Mouse (Mus musculus): ENCODE results near the gene Tulp4. TPM values are rescaled to one million over a fixed set of nuclear protein-coding genes. Genes with fewer than 3 reads are reported as not detected.
"Not testable (repeated sequence)": the region's sequence is repeated elsewhere in the genome, so short reads cannot be mapped to it uniquely, and the experiment has no call there.

Tulp4 gene
- total RNA-seq, 2 experiments from 2014 or later = 0.42 to 12.5 TPM

DNA sequence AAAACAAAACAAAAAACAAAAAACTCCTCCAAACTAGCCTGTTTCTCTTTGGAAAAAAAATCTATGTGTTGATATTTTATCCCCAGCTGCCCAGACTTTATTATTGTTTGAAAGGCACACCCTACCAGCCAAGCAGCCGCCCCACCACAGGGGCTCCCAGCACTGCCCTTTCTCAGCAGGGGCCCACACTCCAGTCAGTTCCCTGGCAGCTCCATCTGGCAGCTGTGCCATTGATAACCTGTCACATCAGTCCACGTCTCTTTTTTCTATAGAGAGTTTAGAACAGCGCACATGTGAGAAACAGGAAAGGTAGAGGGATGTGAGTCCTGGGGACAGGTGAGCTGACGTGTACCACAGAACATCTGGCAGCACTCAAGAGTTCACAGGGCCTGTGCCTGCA lies 73.2 kb downstream of the Tulp4 start:
- ATAC-seq (replicated peaks; ENCODE audit: low FRiP score, poor library complexity, severe bottlenecking) = no peak

DNA sequence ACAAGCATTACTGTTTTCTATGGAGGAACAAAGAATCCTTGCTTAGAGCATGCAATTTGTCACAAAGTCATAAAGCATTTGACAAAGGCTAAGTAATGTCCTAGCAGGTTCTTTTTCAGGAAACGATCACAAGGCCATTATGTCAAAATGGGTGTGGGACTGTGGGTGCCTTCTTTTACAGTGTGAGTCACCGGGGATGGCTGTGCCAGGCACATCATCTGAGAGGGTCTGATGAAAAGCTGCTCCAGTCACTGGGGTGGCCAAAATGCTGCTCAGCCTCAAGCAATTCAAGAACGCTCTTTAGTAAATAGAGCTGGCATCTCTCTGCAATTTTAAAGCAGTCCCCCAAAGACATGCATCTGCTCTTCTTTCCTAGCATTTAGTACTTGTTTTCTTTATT lies 74.2 kb downstream of the Tulp4 start:
- ATAC-seq (replicated peaks; ENCODE audit: low FRiP score, poor library complexity, severe bottlenecking) = no peak

DNA sequence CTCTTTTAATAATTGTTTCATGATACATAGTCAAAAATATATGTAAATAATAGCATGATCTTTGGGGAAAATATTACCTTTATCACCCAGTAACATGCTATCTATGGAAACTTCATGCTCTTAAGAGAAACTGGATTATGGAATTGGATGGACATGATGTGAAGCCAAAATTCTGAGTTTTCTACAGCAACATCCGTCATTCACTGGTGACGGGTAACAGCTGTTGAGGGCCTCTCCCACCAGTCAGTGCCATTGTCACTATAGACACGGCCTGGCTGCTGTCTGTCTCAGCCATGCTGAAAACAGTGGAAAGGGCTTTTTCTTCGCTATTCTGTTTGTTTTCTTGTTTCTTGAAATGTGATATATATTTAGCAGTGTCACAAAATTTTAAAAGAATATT lies 76.5 kb downstream of the Tulp4 start:
- no peak for ATAC-seq (replicated peaks; ENCODE audit: low FRiP score, poor library complexity, severe bottlenecking)

DNA sequence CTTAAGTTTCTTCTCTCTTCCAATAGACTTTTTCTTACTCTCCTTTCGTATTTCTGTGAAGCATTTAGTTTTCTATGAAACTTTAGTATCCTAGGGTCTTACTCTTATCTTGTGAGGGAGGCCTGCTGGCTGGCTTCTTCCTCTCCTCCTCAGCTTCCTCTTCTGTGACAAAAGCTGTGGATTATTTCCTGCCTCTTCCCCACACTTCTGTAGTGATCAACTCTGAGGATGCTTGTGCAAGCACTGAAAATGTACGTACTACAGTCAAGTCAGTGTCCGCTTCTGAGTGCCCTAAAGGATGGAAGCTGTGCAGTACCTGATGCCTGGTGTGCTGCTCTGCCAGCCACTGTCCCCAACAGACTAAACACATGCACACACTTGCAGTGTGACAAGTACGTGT lies 80.4 kb downstream of the Tulp4 start:
- ATAC-seq (replicated peaks; ENCODE audit: low FRiP score, poor library complexity, severe bottlenecking) = no peak

DNA sequence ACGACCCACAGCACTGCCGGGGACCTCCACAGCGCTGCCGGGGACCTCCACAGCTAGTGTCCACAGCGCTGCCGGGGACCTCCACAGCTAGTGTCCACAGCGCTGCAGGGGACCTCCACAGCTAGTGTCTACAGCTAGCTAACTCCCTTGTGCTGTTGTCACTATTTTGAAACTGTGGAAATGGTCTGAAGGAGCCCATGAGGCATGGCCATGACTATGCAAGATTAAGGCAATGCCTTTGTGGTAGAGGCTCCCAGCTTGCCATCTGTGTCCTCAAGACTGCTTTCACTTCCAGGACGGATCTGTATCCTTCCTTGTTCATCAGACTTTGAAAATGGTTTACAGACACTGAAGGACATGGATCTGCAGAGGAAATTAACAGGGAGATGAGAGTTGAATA lies 80.9 kb downstream of the Tulp4 start:
- no peak for ATAC-seq (replicated peaks; ENCODE audit: low FRiP score, poor library complexity, severe bottlenecking)

DNA sequence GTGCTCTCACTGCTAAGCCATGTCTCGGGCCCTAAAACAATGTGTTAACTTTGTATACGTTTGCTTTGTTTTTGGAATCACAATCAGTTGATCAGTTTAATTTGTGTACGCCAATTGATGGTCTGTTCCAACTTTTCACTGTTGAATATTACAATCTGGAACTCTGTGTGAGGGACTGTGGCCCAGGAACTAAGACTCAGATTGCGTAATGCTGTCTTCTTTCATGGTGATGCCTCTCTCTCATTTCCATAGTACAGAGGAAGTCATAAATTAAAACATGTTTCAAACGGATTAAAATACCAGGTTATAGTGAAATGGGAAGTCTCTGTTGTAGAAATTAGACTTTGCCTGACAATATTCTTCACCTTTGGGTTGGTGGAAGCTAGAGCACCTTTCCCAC lies 83.0 kb downstream of the Tulp4 start:
- ATAC-seq (replicated peaks; ENCODE audit: low FRiP score, poor library complexity, severe bottlenecking) = no peak

DNA sequence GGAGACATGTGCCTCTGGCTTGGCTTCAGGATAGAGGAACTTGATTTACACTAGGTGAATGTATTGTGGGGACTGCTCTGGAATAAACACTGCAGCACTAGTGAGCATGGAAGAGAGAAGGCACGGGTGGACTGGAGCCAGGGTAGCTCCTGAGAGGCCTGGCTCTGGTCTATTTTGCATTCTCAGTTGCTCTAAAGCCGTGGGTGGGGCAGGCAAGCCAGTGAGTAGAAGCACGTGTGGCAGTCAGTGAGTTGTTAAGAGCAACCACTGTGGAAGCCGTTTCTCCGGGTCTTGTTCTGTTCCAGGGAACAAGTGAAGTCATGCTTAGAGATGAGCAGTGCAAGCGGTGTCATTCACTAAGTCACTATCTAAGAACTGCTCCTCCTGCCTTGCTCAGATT lies 86.0 kb downstream of the Tulp4 start:
- no peak for ATAC-seq (replicated peaks; ENCODE audit: low FRiP score, poor library complexity, severe bottlenecking)

DNA sequence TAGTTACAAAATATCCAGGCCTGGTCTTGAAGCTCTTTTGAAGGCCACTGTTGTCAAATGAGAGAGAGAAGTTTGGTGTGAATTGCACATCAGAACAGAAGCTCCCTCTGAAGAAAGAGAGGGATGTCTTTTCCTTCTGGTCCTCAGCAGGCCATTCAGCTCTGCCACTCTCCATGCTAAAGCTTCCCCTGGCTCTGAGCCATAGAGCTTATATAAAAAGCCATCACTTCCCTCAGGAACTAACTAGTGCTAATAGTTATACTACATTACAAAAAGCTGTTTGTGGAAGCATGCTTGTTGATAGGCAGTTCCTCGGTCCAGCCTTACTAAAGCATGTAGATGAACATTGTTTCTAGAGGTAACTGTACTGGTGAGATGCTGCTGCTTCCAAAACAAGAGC lies 89.2 kb downstream of the Tulp4 start:
- ATAC-seq (replicated peaks; ENCODE audit: low FRiP score, poor library complexity, severe bottlenecking) = no peak

DNA sequence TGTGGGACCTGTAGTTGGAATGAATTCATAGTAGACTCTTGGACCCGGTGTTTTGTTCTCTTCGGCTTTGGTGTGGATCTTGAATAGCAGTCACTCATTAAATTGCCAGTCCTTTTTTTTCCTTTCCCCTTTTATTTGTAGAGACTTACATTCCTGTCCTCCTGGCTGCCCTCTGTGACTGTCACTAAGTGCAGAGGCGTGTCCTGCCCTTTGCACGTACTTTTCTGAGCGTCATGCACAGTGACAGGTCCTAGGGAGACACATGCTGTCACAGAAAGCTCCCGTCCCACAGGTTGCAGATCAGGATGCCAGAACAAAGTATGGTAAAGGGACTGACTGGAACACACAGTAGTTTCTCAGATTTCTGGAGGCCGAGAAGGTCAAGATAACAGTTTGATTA lies 91.3 kb downstream of the Tulp4 start:
- no peak for ATAC-seq (replicated peaks; ENCODE audit: low FRiP score, poor library complexity, severe bottlenecking)

DNA sequence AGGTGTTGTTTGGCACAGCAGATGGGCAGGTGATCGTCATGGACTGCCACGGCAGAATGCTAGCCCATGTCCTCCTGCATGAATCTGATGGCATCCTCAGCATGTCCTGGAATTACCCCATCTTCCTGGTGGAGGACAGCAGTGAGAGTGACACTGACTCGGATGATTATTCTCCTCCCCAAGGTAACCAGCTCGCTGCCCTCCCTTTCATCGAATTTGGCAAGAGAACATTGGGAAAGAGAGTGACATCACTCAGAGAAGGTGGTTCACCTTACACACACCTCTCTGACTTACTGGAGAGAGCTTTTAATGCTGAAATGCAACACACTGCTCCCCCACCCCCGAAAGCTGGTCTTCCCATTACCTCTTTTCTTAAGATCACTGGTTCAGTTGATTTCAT lies 92.4 kb downstream of the Tulp4 start:
- no peak for ATAC-seq (replicated peaks; ENCODE audit: low FRiP score, poor library complexity, severe bottlenecking)

DNA sequence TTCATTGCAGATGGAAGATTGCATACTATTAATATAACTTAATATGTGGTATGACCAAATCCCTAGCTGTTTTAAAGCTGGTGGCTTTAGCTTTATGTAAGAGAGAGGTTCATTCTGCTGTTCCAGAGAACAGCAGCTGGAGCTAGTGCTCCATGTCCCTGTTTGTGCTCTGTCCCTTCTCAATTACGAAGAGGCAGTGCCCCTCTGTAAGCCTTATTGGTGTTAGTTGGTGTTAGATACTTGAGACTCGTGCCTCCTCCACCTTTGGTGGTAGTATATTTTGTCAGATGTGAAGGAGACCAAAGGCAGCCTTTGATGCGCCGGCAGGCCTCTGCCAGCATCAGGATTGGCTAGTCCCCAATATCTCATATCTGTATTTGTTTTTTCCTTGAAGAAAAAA lies 92.9 kb downstream of the Tulp4 start:
- no peak for ATAC-seq (replicated peaks; ENCODE audit: low FRiP score, poor library complexity, severe bottlenecking)

DNA sequence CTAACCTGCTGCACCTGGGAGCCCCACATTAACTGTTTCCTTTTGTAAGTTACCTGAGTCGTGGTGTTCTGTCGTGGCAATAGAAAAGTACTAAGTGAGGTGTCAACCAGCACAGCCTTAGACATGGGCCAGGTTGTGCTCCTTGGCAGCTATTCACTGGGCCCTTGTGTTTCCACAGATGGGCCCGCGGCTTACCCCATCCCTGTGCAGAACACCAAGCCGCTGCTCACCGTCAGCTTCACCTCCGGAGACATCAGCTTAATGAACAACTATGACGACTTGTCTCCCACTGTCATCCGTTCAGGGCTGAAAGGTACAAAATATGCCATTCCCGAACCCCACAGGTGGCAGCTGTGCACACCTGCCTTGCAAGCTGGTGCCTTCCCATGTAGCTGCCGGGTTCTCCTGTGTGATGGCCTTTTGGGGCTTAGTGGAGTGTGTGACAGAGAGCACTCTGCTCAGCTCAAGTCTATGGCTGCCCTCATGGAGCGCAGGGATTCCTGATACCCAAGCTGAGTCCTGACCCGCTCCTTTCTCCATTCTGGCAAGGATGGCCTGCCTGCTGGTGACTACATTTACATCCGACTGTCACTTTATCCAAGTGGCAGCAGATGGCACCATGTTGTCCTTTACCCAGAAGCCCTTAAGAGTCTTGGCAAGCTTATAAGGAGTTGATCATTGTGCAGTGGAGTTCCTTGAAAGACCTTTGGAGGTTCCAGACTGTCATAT lies 95.4 kb downstream of the Tulp4 start:
- no peak for ATAC-seq (replicated peaks; ENCODE audit: low FRiP score, poor library complexity, severe bottlenecking)

DNA sequence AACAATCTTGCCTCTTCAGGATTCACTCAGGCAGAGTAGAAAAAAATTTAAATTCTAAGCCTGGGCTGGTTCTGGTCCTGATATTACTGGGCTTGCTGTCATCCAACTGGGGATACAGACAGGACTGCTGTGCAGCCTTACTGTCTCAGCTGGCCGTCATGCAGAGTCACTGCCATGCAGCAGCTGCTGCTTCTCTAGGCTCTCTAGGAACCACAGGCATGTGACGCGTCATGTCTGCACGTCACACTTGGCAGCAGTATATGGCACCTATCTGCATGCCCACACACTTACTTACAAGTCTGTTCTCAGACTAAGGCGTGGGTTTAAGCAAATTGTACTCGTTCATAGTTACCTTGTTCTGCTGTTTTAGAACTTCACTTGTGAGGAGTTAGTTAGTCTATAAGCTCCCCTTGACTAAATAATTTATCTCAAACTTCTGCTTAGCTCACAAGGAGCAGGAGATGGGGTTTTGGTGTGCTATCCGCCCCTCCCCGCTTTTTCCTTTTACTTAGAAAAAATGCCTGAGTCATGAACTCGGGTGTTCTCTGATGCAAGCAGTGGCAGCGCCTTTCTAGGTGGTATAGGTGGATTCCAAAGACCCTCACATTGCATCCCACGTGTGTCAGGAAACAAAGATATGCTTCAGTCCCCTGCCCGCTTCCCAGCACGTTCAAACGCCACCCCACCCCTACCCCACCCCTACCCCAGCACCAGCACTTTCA lies 96.3 kb downstream of the Tulp4 start:
- no peak for ATAC-seq (replicated peaks; ENCODE audit: low FRiP score, poor library complexity, severe bottlenecking)

DNA sequence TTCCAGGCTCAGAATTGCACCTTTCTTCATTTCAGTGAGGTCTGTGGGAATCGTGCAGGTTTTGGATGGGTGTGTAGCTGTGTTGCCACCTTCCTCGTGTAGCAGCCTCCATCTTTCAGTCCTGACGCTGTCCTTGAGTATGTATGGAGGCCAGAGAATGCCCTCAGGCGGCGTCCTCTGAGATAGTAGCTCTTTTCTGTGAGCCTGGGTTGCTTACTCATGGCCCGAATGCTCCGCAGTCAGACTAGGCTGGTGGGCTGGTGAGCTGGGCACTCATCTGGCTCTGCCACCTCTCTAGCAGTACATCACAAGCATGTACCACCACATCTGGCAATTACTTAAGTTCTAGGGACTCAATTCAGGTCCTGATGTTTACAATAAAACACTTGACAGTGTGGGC lies 96.9 kb downstream of the Tulp4 start:
- no peak for ATAC-seq (replicated peaks; ENCODE audit: low FRiP score, poor library complexity, severe bottlenecking)

DNA sequence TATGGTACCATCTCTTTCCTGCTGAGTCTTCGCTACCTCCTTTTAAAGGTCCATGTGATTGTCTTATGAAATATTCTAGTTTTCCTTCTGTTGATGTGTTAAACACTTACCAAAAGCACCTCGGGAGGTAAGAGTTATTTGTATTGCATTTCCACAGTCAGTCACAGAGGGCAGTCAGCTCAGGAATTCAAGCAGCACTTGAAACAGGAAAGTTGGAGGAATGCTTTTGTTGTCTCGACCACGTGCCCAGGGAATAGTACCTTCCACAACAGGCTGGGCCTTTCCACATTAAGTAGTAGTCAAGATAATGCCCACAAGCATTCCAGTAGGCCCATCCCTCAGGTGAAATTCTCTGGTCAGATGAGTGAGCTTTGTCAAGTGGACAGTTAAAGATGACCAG lies 97.6 kb downstream of the Tulp4 start:
- ATAC-seq (replicated peaks; ENCODE audit: low FRiP score, poor library complexity, severe bottlenecking) = no peak

DNA sequence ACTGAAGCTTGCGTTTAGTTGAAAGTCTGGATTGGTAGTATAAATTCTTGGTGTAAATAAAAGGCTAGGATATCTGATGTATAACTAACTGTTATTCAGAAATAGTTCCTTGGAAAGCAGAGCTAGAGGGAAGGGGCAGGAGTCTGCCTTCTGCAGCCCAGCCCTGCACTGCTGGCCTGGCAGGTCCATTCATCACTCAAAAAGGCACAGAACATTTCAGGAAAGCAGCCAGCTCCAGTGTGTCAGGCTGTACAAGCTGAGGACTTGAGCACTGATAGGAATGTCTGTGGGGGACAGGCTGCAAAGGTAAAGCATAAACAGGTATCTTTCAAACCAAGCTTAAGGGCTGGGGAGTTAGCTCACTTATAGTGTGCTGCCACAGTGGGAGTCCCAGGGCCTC lies 105.5 kb downstream of the Tulp4 start:
- no peak for ATAC-seq (replicated peaks; ENCODE audit: low FRiP score, poor library complexity, severe bottlenecking)

DNA sequence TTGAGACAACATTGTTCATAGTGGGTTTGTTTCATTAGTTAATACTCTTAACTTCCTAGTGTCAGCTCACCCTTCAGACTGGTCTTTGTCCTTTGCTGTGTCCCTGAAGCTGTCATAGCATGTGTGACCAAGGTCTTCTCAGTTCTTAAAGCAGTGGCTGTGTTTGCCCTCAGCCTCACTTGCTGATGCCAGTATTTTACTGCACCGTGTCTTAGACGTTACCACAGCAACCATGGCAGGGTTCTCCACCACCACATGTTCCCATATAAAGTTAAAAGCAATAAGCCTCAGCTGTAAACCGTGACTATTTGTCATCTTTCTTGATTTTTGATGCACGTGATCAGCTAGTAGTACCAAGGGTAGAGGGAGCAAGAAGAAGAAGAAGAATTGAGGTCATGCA lies 109.4 kb downstream of the Tulp4 start:
- ATAC-seq (replicated peaks; ENCODE audit: low FRiP score, poor library complexity, severe bottlenecking) = no peak

DNA sequence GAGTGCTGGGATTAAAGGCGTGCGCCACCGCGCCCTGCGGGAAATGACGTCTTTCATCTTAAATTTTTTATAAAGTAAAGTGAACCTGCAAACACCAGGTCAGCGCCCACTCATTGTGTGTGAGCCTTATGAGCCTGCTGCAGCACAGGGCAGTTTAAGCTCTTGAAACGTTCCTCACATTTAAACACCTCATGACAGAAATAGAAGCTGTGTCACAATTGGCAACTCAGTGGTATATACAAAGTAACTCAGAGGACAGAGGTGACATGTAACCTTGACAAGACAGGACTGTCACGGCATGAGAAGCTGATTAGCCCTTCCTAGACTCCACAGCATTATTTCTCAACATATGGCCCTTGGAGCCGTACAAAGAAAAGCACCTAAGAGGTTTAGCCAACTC lies 110.3 kb downstream of the Tulp4 start:
- ATAC-seq (replicated peaks; ENCODE audit: low FRiP score, poor library complexity, severe bottlenecking) = no peak

DNA sequence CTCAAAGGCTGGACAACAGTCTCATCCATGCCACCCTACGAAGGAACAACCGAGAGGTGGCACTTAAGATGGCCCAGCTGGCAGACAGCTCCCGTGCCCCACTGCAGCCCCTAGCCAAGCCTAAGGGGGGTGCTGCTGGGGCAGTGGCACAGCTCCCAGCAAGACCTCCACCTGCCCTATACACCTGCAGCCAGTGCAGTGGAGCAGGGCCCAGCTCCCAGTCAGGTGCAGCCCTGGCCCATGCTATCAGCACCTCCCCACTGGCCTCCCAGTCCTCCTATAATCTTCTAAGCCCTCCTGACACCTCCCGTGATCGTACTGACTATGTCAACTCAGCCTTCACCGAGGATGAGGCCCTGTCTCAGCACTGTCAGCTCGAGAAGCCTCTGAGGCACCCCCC lies 126.4 kb downstream of the Tulp4 start:
- ATAC-seq (replicated peaks; ENCODE audit: low FRiP score, poor library complexity, severe bottlenecking) = not testable (repeated sequence)

DNA sequence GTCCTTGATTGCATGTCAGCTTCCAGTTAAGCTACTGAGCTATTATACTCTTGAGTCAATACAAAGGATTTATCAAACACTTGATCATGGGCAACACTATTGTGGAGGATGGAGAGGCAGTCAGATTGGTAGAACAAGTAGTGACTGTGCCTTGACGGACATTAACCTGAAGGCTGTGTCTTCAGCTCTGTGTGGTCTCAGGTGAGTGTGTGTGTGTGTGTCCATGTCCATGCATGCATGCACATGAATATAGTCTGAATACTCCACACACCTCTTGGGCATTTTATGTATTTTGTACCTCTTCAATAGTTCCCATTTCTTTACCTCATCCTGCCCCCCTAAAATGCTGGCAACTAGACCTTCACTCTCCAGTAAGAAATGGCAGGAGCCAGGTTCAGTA lies 145.1 kb downstream of the Tulp4 start:
- not testable (repeated sequence) for ATAC-seq (replicated peaks; ENCODE audit: low FRiP score, poor library complexity, severe bottlenecking)

DNA sequence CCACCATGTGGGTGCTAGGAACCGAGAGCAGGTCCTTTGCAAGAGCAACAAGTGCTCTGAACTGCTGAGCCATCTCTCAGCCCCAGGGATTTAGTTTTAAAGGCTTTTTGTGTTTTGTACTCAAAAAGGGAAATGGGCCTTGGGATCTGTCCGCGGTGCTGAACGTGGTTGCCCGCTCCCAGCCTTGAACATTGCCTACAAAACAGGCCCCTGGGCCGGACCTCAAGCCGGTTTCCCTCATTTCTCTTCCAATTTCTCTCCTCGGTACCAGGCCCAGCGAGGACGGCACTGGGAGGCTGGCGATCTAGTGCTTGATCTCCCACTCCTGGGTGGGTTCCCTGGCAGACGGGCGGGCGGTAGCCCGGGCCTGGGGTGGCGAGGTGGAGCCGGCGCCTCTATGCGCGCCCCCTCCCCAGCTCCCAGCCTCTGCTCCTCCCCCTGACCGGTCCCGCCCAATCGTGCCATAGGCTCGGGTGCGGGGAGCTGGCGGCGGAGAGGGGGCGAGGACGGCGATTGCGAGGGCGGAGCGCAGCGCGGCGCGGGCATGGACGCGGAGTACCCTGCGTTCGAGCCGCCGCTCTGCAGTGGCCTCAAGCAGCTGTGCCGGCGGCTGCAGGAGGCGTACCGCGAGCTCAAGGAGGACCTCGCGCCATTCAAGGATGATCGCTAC lies 150.3 kb downstream of the Tulp4 start, which contains the start of gene Tmem181a:
Gene Tmem181a (plus strand): TSS at position 461 of the 670 bp plus-strand sequence.
- not testable (repeated sequence) for ATAC-seq (replicated peaks; ENCODE audit: low FRiP score, poor library complexity, severe bottlenecking)

All from erythroid progenitor cell, adult 5-6 weeks (primary cell).